Mouse (Mus musculus): Measurements from ENCODE around the gene Tcaim.

Gene Tcaim

GRCm38 (mm10) chr9:122885385-122885784 lies 80.0 kb downstream of the Tcaim start, which contains the start of gene Zkscan7:
Gene Zkscan7, plus strand, starts transcription at chr9:122885685.
- TF ChIP-seq GATA4 (IDR thresholded peaks at IDR 0.05; ENCODE audit: insufficient replicate concordance, low read length), result no peak
